Mouse (Mus musculus) right cerebral cortex, adult 18-20 months (tissue): Measurements from ENCODE around the gene St3gal5.

Experiments
- DNase-seq: peaks from one replicate; pipeline ENCODE4 v3.0.0; 2022; ENCODE audit warnings: mixed read lengths

The St3gal5 gene

DNA sequence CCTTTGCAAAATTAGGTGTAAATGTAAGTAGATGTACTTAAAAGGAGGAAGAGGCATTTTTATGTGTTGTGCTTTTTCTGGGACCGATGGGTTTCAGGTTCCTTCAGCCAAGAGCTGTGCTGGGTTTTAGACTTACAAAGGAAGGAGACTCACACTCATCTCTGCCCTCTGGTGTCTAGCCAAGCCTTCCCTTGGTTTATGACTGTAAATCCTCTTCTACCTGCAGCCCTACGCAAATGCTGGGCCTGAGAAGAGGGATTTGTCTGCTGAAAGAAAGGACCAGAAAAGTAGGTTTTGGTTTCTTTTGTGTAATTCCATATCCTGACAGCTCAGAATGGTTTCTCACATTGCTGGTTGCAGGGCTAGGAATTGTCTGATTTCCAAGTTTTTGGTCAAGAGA is 1.3 kb downstream of the St3gal5 start:
- peak; percentile 48 for DNase-seq

DNA sequence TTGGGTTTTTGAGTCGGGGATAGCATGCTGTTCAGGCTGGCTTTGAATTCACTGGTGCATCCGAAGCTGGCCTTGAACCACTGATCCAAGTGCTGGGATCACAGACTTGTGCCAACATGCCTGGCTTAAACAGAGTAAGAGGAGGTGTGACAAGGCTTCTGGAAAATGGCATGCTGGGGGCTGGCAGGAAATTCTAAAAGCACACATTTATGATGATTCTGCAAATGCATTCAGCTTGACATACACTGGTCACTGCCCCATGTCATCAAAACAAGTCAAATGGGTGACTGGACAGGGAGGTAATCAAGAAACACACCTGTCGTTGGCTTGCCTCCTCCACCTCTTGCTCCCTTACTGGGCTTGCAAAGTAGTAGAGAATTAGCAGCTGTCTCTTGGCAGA is 1.9 kb downstream of the St3gal5 start:
- no peak for DNase-seq

DNA sequence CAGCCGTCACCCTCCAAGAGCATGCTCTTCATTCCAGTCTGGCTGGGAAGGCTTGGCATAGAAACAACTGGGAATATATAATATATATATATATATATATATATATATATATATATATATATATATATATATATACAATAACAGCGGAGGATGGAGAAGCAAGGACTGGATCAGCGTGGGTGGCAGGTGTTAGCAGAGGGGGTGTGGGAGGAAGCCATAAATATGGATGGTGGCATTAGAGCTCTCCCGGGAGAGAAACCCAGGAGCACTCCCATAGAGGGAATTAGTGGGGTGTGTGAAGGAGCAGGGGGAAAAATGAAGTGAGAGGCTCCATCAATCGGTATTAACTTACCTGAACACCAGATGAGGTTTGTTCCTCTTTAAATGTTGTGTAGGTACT is 2.8 kb downstream of the St3gal5 start:
- DNase-seq: peak; percentile 76

DNA sequence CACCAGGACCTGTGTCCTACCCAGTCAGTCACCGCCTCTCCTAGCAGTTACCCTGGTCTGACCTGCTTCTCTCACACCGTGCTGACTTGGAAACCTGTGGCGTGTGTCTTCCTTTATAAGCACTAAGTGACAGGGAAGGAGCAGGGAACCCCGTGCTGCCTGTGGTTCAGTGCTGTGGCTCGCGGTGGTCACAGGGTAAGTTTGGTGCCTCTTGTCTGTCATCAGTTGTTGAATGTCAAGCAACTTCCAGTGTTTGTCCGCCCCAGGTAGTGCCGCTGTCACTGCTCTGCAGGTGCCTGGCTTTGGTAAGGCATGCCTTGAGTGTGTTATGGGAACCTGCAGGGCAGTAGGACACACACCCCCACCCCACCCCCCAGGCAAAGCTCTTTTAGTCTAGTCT is 3.5 kb downstream of the St3gal5 start:
- no peak for DNase-seq

DNA sequence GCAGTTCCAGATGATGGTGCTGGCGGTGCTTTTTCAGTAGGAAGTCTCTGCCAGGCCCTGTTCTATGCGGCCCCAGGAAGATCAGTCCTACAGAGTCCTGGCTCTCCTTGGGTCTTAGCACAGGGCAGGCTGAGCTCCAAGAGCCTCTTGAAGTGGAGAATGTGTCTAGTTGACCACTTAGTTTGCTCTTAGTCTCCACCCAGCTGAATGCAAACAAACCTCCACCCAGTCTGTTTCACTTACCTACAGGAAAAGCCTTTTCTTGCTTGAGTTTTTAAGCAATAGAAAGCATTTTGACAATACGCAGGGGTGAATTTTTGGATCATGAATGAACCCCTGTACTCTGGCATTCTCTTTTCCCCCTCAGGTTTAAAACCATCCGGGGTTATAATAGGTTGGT is 4.0 kb downstream of the St3gal5 start:
- DNase-seq: no peak

DNA sequence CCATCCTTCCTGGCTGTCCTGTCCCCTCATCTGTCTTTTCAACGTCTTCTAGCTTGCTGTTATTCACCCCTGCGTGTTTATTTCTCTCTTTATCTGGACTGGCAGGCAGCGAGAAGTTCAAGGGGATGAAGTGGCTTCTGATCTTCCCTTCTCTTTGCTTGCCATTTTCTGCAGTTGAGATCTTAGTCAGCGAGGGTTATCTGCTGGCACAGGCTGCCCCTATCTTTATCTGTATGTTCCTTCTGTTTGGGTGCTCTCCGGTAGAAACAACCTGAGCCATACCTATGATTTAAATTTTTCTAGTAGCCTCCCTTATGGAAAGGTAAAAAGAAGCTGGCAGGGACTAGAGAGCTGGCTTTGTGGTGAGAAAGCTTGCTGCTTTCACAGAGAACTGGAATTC is 4.7 kb downstream of the St3gal5 start:
- DNase-seq: no peak

DNA sequence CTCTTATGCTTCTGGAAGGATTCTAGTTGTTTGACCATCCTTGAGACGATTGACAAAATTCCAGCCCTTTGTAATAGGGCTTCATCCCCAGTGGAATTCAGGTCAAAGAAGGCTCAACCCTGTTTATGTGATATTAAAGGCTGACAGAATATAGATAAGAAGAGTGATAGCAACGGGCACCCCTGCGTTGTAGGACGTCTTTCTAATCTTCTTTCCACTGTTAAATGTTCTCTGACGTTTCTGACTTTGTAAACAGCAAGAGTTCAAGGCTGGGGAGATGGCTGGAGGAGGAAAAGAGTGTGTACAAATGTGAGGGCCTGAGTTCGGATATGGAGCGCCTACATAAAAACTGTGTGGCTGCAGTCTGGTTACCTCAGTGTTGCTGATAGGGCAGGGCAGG is 7.1 kb downstream of the St3gal5 start:
- no peak for DNase-seq

DNA sequence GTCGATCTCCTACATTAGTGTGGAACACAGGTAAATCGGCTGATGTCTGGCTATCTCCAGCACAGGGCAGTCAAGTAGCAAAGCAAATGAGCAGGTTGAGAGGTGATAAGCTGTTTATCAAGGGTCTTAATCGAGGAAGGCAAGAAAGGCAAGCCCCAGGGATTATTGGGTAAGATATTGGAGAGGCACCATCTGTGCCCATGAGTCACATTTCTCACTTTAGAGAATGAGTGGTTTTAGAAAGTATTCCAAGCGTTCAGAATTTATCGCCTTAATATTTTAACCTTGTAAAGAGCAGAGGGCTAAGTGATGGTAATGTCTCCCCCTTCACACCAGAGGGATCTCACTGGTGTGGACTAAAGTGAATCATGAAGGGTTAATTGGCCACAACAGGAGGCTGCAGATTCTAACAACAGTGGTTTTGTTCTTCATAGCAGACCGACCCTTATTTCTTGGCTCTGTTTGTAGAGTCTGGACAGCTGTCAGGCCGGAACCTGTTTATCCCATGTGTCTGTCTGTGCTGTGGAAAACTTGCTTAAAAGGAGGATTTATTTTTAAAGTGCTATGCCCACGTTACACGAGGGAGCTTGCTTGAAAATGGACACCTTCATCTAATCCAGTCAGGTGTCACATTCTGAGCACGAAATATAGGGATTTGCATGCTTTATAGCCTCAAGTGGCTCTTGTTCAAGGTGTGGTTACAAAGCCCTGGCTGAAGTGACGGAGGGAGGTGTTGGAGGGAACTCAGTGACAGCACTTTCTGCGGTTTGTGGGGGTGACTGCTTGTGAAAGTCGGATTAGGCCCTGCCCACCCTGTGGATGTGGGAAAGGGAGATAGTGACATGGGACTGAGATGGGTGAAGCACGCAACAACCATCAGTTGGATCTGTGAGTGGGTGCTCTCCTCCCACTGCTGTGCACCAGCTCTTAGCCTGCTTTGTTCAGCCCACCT is 11.8 kb downstream of the St3gal5 start:
- DNase-seq: peak; percentile 52

DNA sequence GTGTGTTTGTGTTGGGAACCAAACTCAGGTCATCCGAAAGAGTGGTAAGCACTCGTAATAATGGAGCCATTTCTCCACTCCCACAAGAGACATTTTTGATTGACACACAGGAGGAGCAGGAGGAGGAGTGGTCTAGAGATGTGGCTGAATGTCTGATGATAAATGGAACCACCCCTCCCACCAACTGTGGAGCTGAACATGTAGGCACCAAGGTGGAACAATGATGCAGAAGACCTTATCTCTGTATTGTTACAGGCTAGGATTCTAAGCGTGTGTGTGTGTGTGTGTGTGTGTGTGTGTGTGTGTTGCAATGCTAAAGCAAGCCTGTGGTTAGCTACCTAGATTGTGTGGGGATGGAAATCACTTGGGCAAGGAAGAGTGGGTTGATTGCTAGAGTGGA is 13.2 kb downstream of the St3gal5 start:
- no peak for DNase-seq

DNA sequence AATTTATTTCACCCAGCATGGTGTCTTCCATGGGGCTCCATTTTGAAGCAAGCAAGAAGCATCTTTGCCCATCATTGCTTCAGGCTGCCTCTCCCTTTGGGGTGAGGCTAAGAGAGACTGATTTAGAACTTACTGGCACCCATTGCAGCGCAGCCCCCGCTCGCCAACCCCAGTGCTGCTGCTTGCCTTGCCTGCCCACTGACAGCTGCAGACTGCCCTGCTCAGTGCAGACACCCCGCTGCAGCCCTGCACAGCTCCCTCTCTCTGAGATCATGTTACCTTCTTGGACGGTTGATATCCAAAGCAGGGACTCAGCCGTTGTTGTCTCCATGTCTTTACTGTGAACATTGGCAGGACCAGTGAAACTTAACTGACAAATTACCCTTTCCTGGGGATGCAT is 15.2 kb downstream of the St3gal5 start:
- DNase-seq: peak; percentile 77

DNA sequence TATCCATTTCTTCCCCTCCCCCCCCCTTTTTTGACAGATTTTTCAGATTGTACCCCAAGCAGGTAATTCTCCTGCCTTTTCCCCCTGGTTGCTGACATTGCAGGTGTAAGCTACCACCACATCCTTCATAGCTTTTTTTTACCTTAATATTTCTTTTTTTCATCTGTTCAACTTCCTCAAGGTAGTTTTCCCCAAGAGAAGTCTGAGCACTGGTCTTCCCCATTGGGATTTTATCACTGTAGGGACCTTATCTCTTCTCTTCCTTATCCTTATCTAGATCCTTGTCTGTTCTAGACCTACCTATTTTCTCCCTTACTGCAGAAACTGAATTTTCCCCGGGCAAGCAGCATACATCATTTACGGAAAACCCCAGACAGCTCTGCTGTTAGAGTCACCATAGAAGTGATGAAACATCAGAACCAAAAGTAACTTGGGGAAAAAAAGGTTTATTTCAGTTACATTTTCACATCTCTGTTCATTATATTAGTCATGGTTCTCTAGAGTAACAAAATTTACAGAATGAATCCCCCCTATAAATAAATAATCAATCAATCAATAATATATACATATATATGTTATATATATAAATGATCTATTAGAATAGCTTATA is 15.8 kb downstream of the St3gal5 start:
- no peak for DNase-seq

DNA sequence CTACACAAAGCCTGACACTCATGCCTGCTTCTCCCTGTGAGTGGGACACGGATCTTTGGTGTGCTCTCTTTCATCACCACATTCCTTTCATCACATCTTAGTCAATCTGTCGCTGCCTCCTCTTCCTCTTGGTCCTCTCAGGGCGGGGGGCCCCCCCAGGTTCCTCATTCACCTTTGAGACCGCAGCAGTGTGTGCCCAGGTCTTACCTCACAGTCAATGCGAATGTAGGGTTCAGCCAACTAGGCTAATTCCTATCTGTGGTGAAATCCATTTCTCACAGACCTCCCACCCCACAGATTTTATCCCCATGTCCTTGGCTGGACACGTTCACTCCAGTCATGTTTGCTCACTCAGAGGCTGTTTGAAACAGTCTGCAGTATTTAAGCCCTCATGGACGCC is 17.5 kb downstream of the St3gal5 start:
- DNase-seq: no peak

DNA sequence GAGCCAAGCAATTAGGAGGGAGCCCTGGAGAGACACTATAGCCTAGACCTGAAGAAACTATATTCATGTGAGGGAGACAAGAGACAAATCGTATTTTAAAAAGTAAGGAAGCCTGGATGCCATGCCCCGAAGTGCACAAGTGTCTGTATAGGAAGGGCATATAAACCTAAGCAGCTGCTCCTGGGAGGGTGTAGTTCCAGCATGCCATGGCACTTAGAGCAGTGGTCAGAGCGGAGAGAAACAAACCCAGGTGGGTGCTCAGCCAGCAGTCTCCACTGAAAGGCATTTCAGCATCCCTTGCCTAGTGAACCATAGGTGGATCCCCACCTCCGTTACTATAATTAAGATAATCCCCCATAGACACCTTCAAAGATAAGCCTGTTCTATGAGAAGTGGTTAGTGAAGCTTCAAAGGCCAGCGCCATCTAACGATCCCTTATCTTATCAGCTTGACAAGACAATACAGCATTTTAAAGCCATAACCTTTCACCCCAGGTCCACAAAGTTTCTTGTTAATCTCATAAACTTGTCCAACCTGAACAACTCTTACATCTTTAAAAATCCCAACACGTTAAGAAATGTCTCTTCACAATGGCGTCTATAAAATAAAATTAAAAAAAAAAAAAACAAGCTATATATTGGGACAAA is 20.1 kb downstream of the St3gal5 start:
- no peak for DNase-seq

DNA sequence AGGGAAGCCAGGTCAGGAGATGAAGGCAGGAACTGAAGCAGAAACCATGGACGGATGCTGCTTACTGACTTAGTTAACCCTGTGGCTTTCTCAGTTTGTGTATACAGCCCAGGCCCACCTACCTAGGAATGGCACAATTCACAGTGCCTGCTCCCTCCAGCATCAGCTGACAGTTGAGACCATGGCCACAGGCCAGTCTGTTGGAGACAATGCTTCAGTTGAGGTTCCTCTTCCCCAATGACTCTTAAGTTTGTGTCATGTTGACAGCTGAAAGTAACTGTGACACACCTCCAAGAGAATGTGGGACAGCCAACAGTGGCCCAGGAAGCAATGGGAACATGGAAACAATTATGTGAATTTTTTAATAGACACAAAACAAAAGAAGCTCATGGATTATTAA is 22.5 kb downstream of the St3gal5 start:
- no peak for DNase-seq

DNA sequence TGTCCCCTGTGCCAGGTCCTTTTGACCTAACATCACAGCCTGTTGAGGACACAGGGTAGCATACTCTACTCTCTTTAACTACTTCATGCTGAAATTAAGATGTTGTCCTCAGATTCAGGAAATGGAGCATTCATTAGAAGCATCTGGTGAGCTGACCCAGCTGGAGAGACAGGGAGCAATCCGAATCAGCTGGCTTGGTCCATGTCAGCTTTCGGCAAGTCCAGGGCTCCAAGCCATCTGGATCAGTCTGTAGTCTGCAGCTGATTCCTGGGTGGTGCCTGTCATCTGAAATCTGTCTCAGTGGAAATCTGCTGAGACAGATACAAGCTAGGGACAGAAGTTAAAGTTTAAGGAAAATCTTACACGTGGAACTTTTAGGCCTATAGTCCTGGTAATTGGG is 23.9 kb downstream of the St3gal5 start:
- DNase-seq: no peak

DNA sequence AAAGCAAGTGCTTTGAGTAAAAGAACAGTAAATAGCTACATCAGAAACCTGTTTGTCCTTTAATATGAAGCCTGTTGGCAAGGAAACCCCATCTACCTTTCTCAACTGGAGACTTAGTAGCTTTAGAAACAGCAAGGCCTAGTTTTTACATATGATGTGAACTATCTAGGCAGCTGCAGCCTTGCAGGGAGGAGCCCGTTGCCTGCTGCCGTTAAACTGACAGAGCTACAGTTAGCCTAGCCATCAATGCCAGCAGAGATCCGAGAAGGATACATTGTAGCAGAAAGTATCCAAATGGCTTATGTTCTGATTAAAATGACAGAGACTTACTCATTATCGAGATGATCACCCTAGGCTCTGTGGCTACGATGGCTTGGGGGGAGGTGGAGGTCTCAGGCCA is 25.1 kb downstream of the St3gal5 start:
- DNase-seq: no peak

DNA sequence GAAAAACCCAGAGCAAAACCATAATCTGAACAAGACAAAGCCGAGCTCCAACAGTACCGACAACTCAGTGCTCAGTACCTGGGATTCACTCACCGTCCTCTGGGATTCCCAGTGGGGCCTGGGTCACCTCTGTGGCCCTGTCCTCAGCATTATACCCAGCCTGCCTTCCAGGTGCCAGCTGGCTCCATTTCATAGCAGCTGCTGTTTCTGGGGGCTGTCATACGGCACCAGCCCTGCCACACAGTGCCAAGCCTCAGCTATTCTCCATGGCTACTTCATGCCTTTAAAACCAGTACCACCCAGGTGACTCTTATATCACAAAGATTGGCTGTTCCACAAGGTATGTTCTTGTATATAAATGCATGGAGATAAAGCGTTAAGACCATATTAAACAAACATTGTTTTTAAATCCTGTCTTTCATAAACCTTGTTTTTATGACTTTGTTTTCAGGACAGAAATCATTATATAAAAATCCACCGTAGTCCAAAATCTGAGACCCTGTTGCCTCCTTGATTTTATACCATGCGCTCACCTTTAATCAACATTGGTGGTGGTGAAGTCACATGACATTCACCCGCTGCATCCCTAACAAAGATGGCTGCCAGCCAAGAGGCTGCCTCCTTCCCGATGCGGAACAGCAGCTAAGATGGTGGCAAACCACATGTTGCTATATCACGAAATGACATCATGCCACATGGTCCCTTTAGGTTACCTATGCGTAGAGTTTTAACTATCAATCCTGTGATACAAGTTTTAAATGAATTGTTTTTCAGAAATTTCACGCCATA is 27.1 kb downstream of the St3gal5 start:
- no peak for DNase-seq

DNA sequence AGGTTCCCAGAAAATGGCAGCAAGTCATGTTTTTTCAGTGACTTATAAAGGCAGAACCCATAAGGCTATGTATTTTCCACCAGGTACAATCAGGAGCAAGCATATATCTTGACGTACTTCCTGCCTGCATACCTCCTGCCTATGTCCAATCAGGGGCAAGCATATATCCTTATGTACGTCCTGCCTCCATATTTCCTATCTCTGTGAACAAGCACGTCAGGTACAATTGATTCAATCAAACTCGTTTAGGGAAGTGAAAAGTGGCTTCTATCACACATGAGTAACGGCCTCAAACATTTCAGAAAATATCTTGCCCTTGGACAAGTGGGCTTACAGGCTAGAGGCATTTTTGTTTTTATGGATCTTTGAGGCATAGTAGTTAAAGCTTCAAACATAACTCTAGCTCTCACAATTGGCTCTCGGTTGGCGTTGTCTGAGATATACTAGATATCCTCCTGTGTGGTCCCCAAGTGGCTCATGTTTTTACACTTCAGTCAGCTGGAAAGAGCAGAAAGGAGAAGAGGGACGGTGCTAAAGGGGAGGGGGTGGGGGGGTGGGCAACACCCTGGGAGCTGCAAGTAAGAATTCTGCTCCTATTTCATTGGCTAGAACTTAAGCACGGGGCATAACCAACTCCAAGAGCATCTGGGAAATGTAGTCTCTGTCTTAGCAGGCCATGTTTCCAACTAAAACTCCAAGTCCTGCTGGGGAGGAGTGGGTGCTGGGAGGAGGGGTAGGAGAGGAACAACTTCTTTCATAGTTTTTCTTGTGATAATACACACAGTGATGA is 28.9 kb downstream of the St3gal5 start:
- DNase-seq: no peak

DNA sequence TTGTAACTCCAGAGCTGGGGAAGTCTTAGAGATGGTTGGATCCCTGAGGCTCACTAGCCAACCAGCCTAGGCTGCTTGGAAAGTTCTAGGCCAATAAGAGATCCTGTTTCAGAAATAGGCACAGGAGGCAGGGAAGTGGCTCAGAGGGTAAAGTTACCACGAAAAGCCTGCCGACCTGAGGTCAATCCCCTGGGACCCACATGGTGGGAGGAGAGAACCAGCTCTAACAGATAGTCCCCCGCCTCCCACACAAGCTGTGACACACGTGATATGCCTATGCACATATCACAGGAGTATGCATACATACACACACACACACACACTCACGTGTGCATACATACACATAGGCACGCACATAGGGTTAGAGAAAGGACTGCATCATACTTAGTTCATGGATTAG is 32.7 kb downstream of the St3gal5 start:
- DNase-seq: no peak

DNA sequence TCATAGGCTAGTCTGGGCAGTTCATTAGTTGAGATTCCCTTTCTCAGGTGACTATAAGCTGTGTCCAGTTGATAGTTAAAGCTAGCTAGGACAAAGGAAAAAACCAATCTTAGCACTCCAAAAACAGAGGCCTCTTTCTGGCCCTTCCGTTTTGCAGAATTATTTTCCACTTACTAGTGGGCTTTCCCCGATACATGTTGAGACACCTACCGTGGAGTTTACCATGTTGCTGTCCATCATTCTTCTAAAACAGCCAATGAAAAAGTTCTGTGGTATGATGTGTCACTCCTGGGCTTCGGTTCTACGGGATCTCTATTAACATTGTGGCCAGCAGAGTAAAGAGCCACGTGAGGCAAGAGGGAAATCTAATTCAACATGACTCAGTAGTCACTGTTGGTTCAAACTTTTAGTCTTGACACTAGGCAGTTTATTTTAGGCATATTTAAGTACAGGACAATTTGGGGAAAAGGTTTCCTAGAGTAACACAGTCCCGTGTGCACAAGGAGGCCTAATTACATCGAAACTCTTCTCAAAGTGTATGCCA is 35.4 kb downstream of the St3gal5 start:
- DNase-seq: no peak

DNA sequence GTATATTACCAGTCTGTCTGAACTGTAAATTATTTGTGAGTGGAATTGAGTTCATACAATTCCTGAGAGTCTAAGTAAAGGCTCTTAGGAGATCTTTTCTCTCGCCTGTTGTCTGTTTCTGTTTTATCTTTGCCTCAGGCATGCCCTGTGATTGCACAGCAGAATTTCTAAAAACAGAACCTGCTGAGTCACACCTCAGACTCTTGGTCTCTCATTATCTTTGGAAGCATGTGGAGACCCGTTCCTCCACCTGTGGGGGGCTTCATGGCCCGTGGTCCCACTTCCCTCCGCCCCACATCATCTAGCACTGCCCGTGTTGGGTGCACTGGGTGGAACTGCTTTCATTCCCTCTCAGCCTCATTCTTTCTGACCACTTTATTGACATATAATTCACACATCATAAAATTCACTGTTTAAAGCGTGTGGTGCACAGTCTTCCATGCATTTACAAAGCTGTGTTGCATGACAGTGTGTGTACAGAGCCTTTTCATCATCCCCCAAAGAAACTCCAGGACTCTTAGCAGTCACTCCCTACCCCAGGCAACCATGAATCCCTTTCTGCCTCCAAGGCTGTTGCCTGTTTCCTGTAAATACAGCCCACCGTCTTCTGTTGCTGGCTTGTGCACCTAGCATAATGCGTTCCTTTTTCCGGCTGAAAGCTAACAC is 37.6 kb downstream of the St3gal5 start:
- DNase-seq: no peak
